Mouse (Mus musculus): Measurements from ENCODE around the gene Tmem150a.

DNA sequence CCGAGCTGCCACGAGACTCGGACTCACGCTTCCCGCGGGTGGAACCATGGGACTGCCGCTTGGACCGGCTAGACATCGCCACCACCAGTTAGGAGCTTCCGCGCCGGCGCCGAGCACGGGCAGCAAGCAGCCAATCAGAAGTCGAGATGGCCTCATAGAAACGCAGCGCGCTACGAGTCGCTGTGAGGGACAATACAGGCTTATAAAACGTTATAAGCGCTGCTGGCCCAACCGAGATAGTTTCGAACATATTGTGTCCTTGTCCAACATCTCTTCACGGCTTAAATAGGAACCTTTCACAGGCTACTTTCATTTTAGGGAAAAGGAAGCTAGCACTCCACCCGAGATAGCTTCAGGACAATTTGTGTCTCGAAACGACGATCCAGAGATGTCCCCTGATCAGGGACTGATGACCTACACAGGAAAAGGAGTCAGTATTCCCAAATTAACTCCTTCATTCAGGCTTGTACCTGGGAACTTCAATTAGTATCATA lies 10.1 kb upstream of the Tmem150a start, which contains the start of gene Usp39:
- TF ChIP-seq POLR2A (IDR thresholded peaks at IDR 0.05; ENCODE audit: insufficient read depth, low read length) (peak; percentile 54), CTCF (IDR thresholded peaks at IDR 0.05; ENCODE audit: low read depth, low read length) (no peak), EP300 (IDR thresholded peaks at IDR 0.05; ENCODE audit: insufficient read depth, low read depth, low read length) (no peak)
